Mouse (Mus musculus): ENCODE results near the gene Dapk2.

Gene Dapk2

GRCm38 (mm10) chr9:66157958-66158830 is at the start of gene Dapk2:
TSS of gene Dapk2 (plus strand) at chr9:66158223.
- peak; percentile 94 to 95 for DNase-seq (ENCODE audit: low spot score in 2 of 2)

GRCm38 (mm10) chr9:66109574-66109973 is 48.4 kb upstream of the Dapk2 start:
- no peak for DNase-seq (ENCODE audit: low spot score in 2 of 2)

- DNase-seq (ENCODE audit: low spot score in 2 of 2), result no peak
Measured at GRCm38 (mm10) chr9:66110126-66110525, 47.9 kb upstream of the Dapk2 start.

GRCm38 (mm10) chr9:66110611-66111379 is 47.2 kb upstream of the Dapk2 start:
- DNase-seq (ENCODE audit: low spot score in 2 of 2), result no peak

GRCm38 (mm10) chr9:66114341-66114740 is 43.7 kb upstream of the Dapk2 start:
- DNase-seq (ENCODE audit: low spot score in 2 of 2), result no peak

- DNase-seq (ENCODE audit: low spot score in 2 of 2), result no peak
Measured at GRCm38 (mm10) chr9:66116890-66117289, 41.1 kb upstream of the Dapk2 start.

GRCm38 (mm10) chr9:66119498-66119897 is 38.5 kb upstream of the Dapk2 start:
- no peak for DNase-seq (ENCODE audit: low spot score in 2 of 2)

- no peak for DNase-seq (ENCODE audit: low spot score in 2 of 2)
Measured at GRCm38 (mm10) chr9:66120106-66120505, 37.9 kb upstream of the Dapk2 start.

GRCm38 (mm10) chr9:66120945-66121344 is 37.1 kb upstream of the Dapk2 start:
- no peak for DNase-seq (ENCODE audit: low spot score in 2 of 2)

GRCm38 (mm10) chr9:66121421-66121820 is 36.6 kb upstream of the Dapk2 start:
- no peak for DNase-seq (ENCODE audit: low spot score in 2 of 2)

GRCm38 (mm10) chr9:66123648-66124047 is 34.4 kb upstream of the Dapk2 start:
- DNase-seq (ENCODE audit: low spot score in 2 of 2), result no peak

- peak; percentile 56 to 59 for DNase-seq (ENCODE audit: low spot score in 2 of 2)
Measured at GRCm38 (mm10) chr9:66124111-66124531, 33.9 kb upstream of the Dapk2 start.

GRCm38 (mm10) chr9:66124681-66125542 is 33.1 kb upstream of the Dapk2 start:
- DNase-seq (ENCODE audit: low spot score in 2 of 2), result peak; percentile 93 to 99

GRCm38 (mm10) chr9:66125543-66126455 is 32.2 kb upstream of the Dapk2 start:
- DNase-seq (ENCODE audit: low spot score in 2 of 2), result peak; percentile 36 to 52

- DNase-seq (ENCODE audit: low spot score in 2 of 2), result peak; percentile 94 to 98
Measured at GRCm38 (mm10) chr9:66126456-66127192, 31.4 kb upstream of the Dapk2 start, which contains the start of the genes Snx1 and Ciao2a. TSS of gene Snx1 (minus strand) at chr9:66126587. TSS of gene Ciao2a (plus strand) at chr9:66126611.

- peak in 1 of 2 experiments; percentile 22 for DNase-seq (ENCODE audit: low spot score in 2 of 2)
Measured at GRCm38 (mm10) chr9:66127193-66127546, 30.9 kb upstream of the Dapk2 start.

- no peak for DNase-seq (ENCODE audit: low spot score in 2 of 2)
Measured at GRCm38 (mm10) chr9:66127884-66128283, 30.1 kb upstream of the Dapk2 start.

GRCm38 (mm10) chr9:66131466-66131865 is 26.6 kb upstream of the Dapk2 start:
- DNase-seq (ENCODE audit: low spot score in 2 of 2), result no peak

GRCm38 (mm10) chr9:66135967-66136366 is 22.1 kb upstream of the Dapk2 start:
- DNase-seq (ENCODE audit: low spot score in 2 of 2), result peak in 1 of 2 experiments; percentile 61

GRCm38 (mm10) chr9:66138193-66138592 is 19.8 kb upstream of the Dapk2 start:
- no peak for DNase-seq (ENCODE audit: low spot score in 2 of 2)

Measured in spleen, postnatal 10 days (tissue).